Mouse (Mus musculus): ENCODE data around the gene Slc6a9. TPM values are rescaled to one million over a fixed set of nuclear protein-coding genes. Genes with fewer than 3 reads are reported as not detected.

Slc6a9 gene
- total RNA-seq, 2 experiments from 2014 or later = 32.2 to 33.2 TPM

GRCm38 (mm10) chr4:117846261-117846660 is 12.0 kb downstream of the Slc6a9 start:
- no peak overlapping the region for H3K27ac ChIP-seq
- DNase-seq (ENCODE audit: low spot score in 2 of 2) = no peak
- no peak for TF ChIP-seq CTCF (conservative IDR thresholded peaks at IDR 0.05)
- H3K4me3 ChIP-seq = no peak overlapping the region

GRCm38 (mm10) chr4:117847011-117847410 is 12.7 kb downstream of the Slc6a9 start:
- 0 out of 2 replicates have a peak overlapping the region, but pooled peaks have one; percentile 39 for H3K27ac ChIP-seq
- no peak for TF ChIP-seq CTCF (conservative IDR thresholded peaks at IDR 0.05)
- peak; percentile 59 to 62 for DNase-seq (ENCODE audit: low spot score in 2 of 2)
- H3K4me3 ChIP-seq = no peak overlapping the region

GRCm38 (mm10) chr4:117849063-117849462 is 14.8 kb downstream of the Slc6a9 start:
- Histone ChIP-seq H3K27ac (peak overlapping the region; percentile 71; the same call in 1 of the 2 replicates), H3K4me3 (peak overlapping the region; percentile 11; the same call in 1 of the 2 replicates)
- TF ChIP-seq CTCF (conservative IDR thresholded peaks at IDR 0.05) = no peak
- DNase-seq (ENCODE audit: low spot score in 2 of 2) = no peak

GRCm38 (mm10) chr4:117849506-117849905 is 15.2 kb downstream of the Slc6a9 start:
- Histone ChIP-seq H3K27ac (peak overlapping the region; percentile 71; the same call in 1 of the 2 replicates), H3K4me3 (peak overlapping the region; percentile 11; the same call in 1 of the 2 replicates)
- TF ChIP-seq CTCF (conservative IDR thresholded peaks at IDR 0.05) = no peak
- no peak for DNase-seq (ENCODE audit: low spot score in 2 of 2)

- TF ChIP-seq CTCF (conservative IDR thresholded peaks at IDR 0.05) = no peak
- H3K27ac ChIP-seq = peak overlapping the region; percentile 71
These were observed 15.9 kb downstream of the Slc6a9 start for GRCm38 (mm10) chr4:117850176-117850575.

GRCm38 (mm10) chr4:117850871-117851270 is 16.6 kb downstream of the Slc6a9 start:
- TF ChIP-seq CTCF (conservative IDR thresholded peaks at IDR 0.05) = peak; percentile 28
- Histone ChIP-seq H3K4me3 (no peak overlapping the region; the same call in 1 of the 2 replicates), H3K27ac (peak overlapping the region; percentile 71)
- DNase-seq (ENCODE audit: low spot score in 2 of 2) = no peak

More at GRCm38 (mm10) chr4:117850176-117850575, 15.9 kb downstream of the Slc6a9 start:
- no peak for DNase-seq (ENCODE audit: low spot score in 2 of 2)
- peak overlapping the region; percentile 11; the same call in 1 of the 2 replicates for H3K4me3 ChIP-seq

GRCm38 (mm10) chr4:117852152-117852868 is 18.0 kb downstream of the Slc6a9 start:
- no peak for TF ChIP-seq CTCF (conservative IDR thresholded peaks at IDR 0.05)
- peak overlapping the region; percentile 75; the same call in 1 of the 2 replicates for H3K27ac ChIP-seq
- DNase-seq (ENCODE audit: low spot score in 2 of 2) = no peak
- H3K4me3 ChIP-seq = no peak overlapping the region

GRCm38 (mm10) chr4:117855146-117855545 is 20.8 kb downstream of the Slc6a9 start:
- no peak for TF ChIP-seq CTCF (conservative IDR thresholded peaks at IDR 0.05)
- peak; percentile 46 to 47 for DNase-seq (ENCODE audit: low spot score in 2 of 2)
- peak overlapping the region; percentile 75 for H3K27ac ChIP-seq
- no peak overlapping the region for H3K4me3 ChIP-seq

- peak; percentile 84 for TF ChIP-seq CTCF (conservative IDR thresholded peaks at IDR 0.05)
- DNase-seq (ENCODE audit: low spot score in 2 of 2) = peak; percentile 65 to 82
- H3K27ac ChIP-seq = peak overlapping the region; percentile 36; the same call in 1 of the 2 replicates
- H3K4me3 ChIP-seq = no peak overlapping the region
These were observed 24.5 kb downstream of the Slc6a9 start for GRCm38 (mm10) chr4:117858794-117859193.

- no peak for TF ChIP-seq CTCF (conservative IDR thresholded peaks at IDR 0.05)
- Histone ChIP-seq H3K4me3 (no peak overlapping the region), H3K27ac (peak overlapping the region; percentile 36; the same call in 1 of the 2 replicates)
- DNase-seq (ENCODE audit: low spot score in 2 of 2) = no peak
These were observed 26.3 kb downstream of the Slc6a9 start for GRCm38 (mm10) chr4:117860570-117860969.

GRCm38 (mm10) chr4:117862823-117863222 is 28.5 kb downstream of the Slc6a9 start:
- Histone ChIP-seq H3K4me3 (no peak overlapping the region), H3K27ac (no peak overlapping the region)
- DNase-seq (ENCODE audit: low spot score in 2 of 2) = peak; percentile 71 to 74
- no peak for TF ChIP-seq CTCF (conservative IDR thresholded peaks at IDR 0.05)

GRCm38 (mm10) chr4:117866083-117866482 is 31.8 kb downstream of the Slc6a9 start:
- H3K27ac ChIP-seq = no peak overlapping the region
- TF ChIP-seq CTCF (conservative IDR thresholded peaks at IDR 0.05) = no peak
- DNase-seq (ENCODE audit: low spot score in 2 of 2) = no peak
- no peak overlapping the region for H3K4me3 ChIP-seq

- TF ChIP-seq CTCF (conservative IDR thresholded peaks at IDR 0.05) = no peak
- DNase-seq (ENCODE audit: low spot score in 2 of 2) = no peak
- no peak overlapping the region for H3K27ac ChIP-seq
- H3K4me3 ChIP-seq = no peak overlapping the region
These were observed 32.7 kb downstream of the Slc6a9 start for GRCm38 (mm10) chr4:117867000-117867399.

- H3K27ac ChIP-seq = no peak overlapping the region
- no peak overlapping the region for H3K4me3 ChIP-seq
- TF ChIP-seq CTCF (conservative IDR thresholded peaks at IDR 0.05) = peak; percentile 86
- DNase-seq (ENCODE audit: low spot score in 2 of 2) = peak in 1 of 2 experiments; percentile 56
These were observed 33.5 kb downstream of the Slc6a9 start for GRCm38 (mm10) chr4:117867823-117868222.
